Mouse (Mus musculus): ENCODE results near the gene Kcnb1. TPM values are rescaled to one million over a fixed set of nuclear protein-coding genes. Genes with fewer than 3 reads are reported as not detected.

Kcnb1 gene
- polyA plus RNA-seq, 1 experiment from 2014 or later, result 0.31 TPM

DNA sequence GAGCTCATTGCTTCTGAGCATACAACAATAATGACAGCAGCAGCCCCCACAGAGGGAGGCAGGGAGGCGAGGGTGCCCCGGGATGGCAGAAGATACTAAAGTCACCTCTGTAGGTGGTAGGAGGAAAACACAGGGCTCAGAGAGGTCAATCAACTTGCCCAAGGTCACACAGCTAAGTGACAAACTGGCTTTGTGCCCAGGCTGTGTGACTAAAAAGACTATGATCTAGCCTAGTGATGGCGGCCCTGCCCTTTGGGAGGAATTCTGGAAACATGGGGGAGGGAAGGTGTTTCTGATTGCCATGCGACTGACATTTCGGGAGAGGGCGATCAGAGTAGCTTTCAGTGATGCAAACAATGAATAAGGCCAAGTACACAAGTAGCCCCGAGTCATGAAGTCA lies 68.0 kb downstream of the Kcnb1 start:
- Histone ChIP-seq H3K36me3 (no peaks in the 10 kb centered on the region), H3K4me2 (no peak overlapping the region), H3K9me3 (no peaks in the 10 kb centered on the region), H3K4me1 (peaks cover 20% of the 10 kb centered on the region), H3K9ac (no peak overlapping the region), H3K4me3 (no peak overlapping the region), H3K27me3 (no peaks in the 10 kb centered on the region), H3K27ac (no peak overlapping the region)
- 72% methylated on average over 7 of the region's 7 CpGs for WGBS
- ATAC-seq (ENCODE audit: borderline replicate concordance, extremely low read depth, low FRiP score, low TSS enrichment), result no peak

DNA sequence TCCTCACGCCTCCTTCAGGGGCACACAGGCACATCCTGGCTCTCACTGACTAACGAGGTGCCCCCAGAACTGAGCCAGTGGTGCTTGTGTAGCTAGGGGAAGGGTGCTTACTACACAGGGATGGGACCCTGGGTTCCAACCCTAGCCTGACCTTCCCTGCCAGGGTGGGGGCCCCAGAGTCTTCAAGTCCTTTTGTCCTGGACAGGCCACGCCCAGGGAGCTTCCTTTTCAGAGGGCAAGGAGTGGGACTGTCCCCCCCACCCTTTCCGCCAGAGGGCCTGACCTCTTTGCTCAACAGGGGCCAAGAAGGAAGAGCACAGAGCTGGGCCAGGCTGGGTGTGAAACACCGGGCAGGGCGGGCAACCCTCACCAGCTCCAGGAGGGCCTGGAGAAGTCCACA lies 68.7 kb downstream of the Kcnb1 start:
- no peaks in the 10 kb centered on the region for H3K9me3 ChIP-seq
- no peaks in the 10 kb centered on the region for H3K27me3 ChIP-seq
- 0 out of 2 replicates have a peak, but pooled peaks have one; percentile 44 for ATAC-seq (ENCODE audit: borderline replicate concordance, extremely low read depth, low FRiP score, low TSS enrichment)
- no peak overlapping the region for H3K4me2 ChIP-seq
- H3K36me3 ChIP-seq, result no peaks in the 10 kb centered on the region
- 59% methylated on average over 6 of the region's 6 CpGs for WGBS
- peaks cover 20% of the 10 kb centered on the region for H3K4me1 ChIP-seq
- no peak overlapping the region for H3K4me3 ChIP-seq
- no peak overlapping the region for H3K9ac ChIP-seq
- no peak overlapping the region for H3K27ac ChIP-seq

DNA sequence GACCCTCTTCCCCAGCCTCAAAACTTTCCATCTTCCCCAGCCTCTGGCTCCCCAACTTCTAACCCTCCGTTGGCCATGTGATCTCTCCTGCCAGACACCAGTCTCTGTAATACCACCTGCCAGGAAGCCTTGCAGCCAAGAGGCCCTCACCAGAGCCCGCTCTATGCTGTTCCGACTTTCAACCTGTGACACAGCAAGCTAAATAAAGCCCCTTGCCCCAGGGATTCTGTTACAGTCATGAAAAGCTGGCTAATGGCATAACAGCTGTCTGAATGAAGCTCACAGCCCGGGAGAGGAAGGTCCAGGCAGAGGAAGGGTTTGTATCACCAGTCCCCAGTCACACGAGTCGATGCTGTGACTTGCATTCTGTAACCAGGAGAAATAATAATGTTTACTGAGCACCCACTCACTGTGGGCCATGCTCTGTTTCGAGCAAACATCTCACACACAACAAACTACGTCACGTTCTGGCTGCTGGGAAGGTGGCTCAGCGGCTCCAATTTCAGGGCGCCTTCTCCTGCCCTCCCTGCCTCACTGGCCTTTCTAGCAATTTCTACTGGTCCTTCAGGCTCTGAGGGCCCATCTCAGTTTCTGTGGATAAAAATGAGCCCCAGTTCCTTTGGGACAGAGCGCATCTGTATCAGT lies 69.6 kb downstream of the Kcnb1 start:
- Histone ChIP-seq H3K27me3 (no peaks in the 10 kb centered on the region), H3K36me3 (no peaks in the 10 kb centered on the region), H3K27ac (no peak overlapping the region), H3K9ac (no peak overlapping the region), H3K4me3 (no peak overlapping the region), H3K4me1 (peaks cover 20% of the 10 kb centered on the region), H3K4me2 (no peak overlapping the region), H3K9me3 (no peaks in the 10 kb centered on the region)
- no peak for ATAC-seq (ENCODE audit: borderline replicate concordance, extremely low read depth, low FRiP score, low TSS enrichment)
- 64% methylated on average over 12 of the region's 12 CpGs for WGBS

DNA sequence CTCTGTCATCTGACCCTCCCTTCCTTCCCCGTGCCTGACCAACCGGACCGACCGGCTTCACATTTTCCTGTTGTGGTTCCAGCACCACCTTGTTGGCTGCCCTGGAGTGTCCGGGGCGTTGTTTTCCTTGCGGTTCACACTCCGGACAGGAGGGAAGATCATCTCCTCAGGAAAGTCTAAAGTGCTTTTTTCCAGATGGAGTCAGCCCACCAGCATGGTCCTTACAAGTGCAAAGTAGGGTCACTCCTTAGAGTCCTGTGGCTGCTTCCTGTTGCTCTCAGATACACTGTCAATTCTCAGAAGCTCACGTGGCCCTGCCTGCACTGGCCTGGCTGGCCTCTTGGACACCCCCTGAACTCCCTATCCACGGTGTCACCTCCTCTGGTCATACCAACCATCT lies 71.9 kb downstream of the Kcnb1 start:
- H3K9me3 ChIP-seq, result no peaks in the 10 kb centered on the region
- ATAC-seq (ENCODE audit: borderline replicate concordance, extremely low read depth, low FRiP score, low TSS enrichment), result no peak
- no peak overlapping the region for H3K9ac ChIP-seq
- H3K36me3 ChIP-seq, result no peaks in the 10 kb centered on the region
- H3K4me3 ChIP-seq, result no peak overlapping the region
- peaks cover 12% of the 10 kb centered on the region for H3K4me1 ChIP-seq
- WGBS, result 38% methylated on average over 10 of the region's 10 CpGs
- H3K4me2 ChIP-seq, result no peak overlapping the region
- no peak overlapping the region for H3K27ac ChIP-seq
- H3K27me3 ChIP-seq, result no peaks in the 10 kb centered on the region

DNA sequence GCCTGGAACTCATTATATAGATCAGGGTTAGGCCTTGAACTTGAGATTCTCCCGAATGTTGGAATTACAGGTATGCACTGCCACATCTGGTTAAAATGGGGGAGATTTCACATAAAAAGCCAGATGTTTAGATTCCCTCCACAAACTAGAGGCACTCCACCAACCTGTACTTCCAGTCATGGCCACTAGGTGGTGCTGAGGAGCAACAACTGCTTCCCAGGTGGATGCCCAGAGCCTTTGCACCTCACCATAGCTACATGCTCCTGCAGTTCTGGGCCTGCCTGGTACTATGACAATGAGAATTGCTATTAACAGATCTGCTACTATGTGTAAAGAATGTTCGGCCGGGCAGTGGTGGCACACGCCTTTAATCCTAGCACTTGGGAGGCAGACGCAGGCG lies 77.2 kb downstream of the Kcnb1 start:
- Histone ChIP-seq H3K9me3 (no peaks in the 10 kb centered on the region), H3K4me2 (no peak overlapping the region), H3K4me3 (no peak overlapping the region), H3K27me3 (no peaks in the 10 kb centered on the region), H3K27ac (no peak overlapping the region), H3K9ac (no peak overlapping the region), H3K4me1 (no peaks in the 10 kb centered on the region), H3K36me3 (no peaks in the 10 kb centered on the region)
- ATAC-seq (ENCODE audit: borderline replicate concordance, extremely low read depth, low FRiP score, low TSS enrichment), result no peak
- WGBS, result 41% methylated on average over 6 of the region's 6 CpGs

DNA sequence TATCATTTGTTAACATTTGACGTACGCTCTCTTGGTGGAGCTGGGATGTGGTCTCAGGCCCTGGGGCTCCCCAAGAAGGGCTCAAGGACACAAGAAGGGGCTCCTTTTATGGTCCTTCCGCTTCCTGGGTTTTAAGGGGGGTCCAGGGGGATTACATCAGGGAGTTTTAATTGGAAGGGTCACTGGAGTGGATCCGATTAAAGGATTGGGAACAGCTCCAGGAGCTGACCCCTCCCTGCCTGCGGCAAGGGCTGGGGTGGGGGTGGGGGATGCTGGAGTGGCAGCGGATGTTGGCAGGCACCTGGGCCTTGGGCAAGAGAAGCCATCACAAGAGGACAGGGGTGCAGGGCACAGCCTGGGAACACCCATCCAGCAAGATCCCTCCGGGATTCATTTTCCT lies 77.7 kb downstream of the Kcnb1 start:
- Histone ChIP-seq H3K9ac (no peak overlapping the region), H3K9me3 (no peaks in the 10 kb centered on the region), H3K36me3 (no peaks in the 10 kb centered on the region), H3K27me3 (no peaks in the 10 kb centered on the region), H3K4me2 (no peak overlapping the region), H3K4me1 (no peaks in the 10 kb centered on the region), H3K4me3 (no peak overlapping the region), H3K27ac (no peak overlapping the region)
- ATAC-seq (ENCODE audit: borderline replicate concordance, extremely low read depth, low FRiP score, low TSS enrichment), result no peak
- 54% methylated on average over 7 of the region's 7 CpGs for WGBS

DNA sequence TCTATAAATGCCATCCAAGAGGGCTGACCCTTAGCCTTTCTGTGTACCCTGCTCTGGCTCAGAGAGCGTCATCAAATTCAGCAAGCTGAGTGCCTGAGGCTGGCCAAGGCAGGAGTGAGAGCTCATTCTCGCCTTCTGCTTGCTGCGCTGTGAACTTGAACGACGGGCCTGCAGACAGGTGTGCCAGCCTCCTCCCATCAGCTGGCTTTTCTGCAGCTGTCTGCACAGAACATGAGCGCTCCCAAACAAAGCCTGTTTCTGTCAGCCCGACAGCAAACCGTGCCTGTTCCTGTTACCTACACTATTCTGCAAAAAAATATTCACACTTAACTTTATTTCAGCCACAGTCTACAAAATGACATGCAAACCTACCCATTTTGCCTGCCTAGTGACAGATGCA lies 80.4 kb downstream of the Kcnb1 start:
- no peak overlapping the region for H3K9ac ChIP-seq
- no peaks in the 10 kb centered on the region for H3K4me1 ChIP-seq
- WGBS, result 62% methylated on average over 8 of the region's 8 CpGs
- no peaks in the 10 kb centered on the region for H3K9me3 ChIP-seq
- H3K4me3 ChIP-seq, result no peak overlapping the region
- H3K27ac ChIP-seq, result no peak overlapping the region
- no peak for ATAC-seq (ENCODE audit: borderline replicate concordance, extremely low read depth, low FRiP score, low TSS enrichment)
- no peaks in the 10 kb centered on the region for H3K36me3 ChIP-seq
- H3K4me2 ChIP-seq, result no peak overlapping the region
- H3K27me3 ChIP-seq, result no peaks in the 10 kb centered on the region

DNA sequence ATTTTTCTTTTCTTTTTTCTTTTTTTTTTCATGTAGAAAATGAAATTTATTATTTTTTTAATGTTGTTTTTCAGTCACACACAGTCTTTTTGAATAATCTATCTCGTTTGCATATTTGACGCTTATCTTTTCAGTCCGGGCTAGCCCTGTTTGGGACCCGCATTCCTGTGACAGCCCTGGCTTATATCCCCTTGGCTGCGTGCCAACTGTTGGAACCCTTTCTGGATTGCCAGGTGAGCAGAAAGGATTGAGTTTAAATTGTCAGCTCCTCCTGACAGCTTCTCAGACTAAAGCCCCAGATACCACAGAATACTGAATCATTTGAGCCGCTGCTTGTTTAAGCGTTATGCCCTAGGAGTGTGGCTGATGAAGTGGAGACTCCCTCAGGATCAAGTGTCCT lies 86.4 kb downstream of the Kcnb1 start:
- Histone ChIP-seq H3K36me3 (no peaks in the 10 kb centered on the region), H3K4me2 (no peak overlapping the region), H3K4me1 (no peaks in the 10 kb centered on the region), H3K4me3 (no peak overlapping the region), H3K27me3 (no peaks in the 10 kb centered on the region), H3K27ac (no peak overlapping the region), H3K9me3 (no peaks in the 10 kb centered on the region), H3K9ac (no peak overlapping the region)
- ATAC-seq (ENCODE audit: borderline replicate concordance, extremely low read depth, low FRiP score, low TSS enrichment), result no peak
- WGBS, result 37% methylated on average over 7 of the region's 7 CpGs

DNA sequence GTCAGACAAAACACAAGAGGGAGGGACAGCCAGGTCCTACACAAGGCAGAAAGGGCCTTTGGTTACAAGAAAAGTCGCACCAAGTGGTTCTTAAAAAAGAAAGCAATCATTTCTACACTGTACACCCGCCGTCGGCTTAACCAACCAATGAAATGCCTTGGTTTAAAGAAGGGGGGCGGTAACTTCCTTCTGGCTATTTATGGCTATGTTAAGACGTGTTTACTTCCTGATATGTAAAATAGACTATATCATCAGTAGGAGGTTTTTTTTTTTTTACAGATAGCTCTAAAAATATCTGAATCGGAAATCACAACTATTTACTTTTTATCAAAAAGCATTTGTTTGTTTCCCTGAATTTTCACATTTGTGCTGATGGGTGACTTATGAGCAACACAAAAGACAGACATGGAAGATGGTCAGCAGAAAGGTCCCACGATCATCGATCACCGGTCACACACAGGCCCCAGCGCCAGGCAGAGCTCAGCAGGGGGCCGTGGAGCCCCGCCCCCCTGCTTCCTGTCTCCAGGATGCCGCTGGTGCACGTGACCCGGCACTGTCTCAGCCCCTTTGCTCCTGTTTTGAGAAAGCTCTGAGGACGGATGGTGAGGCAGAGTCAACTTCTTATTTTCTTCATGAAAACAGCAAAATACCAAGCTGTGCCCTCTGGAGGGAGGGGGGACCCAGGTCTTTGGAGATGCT lies 88.1 kb downstream of the Kcnb1 start:
- ATAC-seq (ENCODE audit: borderline replicate concordance, extremely low read depth, low FRiP score, low TSS enrichment), result peak; percentile 28; the same call in 1 of the 2 replicates

DNA sequence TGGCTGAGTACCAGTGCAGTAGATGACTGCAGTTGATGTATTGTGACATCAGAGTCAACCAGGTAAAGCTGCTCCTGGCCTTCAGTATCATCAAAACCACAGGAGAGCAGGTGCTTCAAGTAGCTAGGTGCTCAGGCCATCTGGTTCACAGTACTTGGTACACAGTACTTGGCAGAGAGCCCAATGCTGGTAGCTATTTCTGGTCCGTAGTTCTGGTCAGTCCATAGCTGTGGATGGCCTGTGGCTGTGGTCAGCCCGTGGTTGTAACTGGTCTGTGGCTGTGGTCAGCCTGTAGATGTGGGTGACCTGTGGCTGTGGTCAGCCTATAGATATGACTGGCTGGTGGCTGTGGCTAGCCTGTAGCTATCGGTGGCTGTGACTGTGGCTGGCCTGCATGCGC lies 95.3 kb downstream of the Kcnb1 start:
- Histone ChIP-seq H3K4me2 (no peak overlapping the region), H3K4me1 (no peaks in the 10 kb centered on the region), H3K36me3 (no peaks in the 10 kb centered on the region), H3K4me3 (no peak overlapping the region), H3K27ac (no peak overlapping the region), H3K9me3 (no peaks in the 10 kb centered on the region), H3K27me3 (no peaks in the 10 kb centered on the region), H3K9ac (no peak overlapping the region)
- 77% methylated on average over 4 of the region's 4 CpGs for WGBS
- ATAC-seq (ENCODE audit: borderline replicate concordance, extremely low read depth, low FRiP score, low TSS enrichment), result no peak

More for the DNA sequence above, 88.1 kb downstream of the Kcnb1 start:
- Histone ChIP-seq H3K9ac (no peak overlapping the region), H3K27ac (no peak overlapping the region), H3K4me1 (no peaks in the 10 kb centered on the region), H3K36me3 (no peaks in the 10 kb centered on the region), H3K4me3 (no peak overlapping the region), H3K9me3 (no peaks in the 10 kb centered on the region), H3K4me2 (peak overlapping the region; percentile 33; the same call in 1 of the 2 replicates), H3K27me3 (no peaks in the 10 kb centered on the region)
- 59% methylated on average over 17 of the region's 17 CpGs for WGBS

DNA sequence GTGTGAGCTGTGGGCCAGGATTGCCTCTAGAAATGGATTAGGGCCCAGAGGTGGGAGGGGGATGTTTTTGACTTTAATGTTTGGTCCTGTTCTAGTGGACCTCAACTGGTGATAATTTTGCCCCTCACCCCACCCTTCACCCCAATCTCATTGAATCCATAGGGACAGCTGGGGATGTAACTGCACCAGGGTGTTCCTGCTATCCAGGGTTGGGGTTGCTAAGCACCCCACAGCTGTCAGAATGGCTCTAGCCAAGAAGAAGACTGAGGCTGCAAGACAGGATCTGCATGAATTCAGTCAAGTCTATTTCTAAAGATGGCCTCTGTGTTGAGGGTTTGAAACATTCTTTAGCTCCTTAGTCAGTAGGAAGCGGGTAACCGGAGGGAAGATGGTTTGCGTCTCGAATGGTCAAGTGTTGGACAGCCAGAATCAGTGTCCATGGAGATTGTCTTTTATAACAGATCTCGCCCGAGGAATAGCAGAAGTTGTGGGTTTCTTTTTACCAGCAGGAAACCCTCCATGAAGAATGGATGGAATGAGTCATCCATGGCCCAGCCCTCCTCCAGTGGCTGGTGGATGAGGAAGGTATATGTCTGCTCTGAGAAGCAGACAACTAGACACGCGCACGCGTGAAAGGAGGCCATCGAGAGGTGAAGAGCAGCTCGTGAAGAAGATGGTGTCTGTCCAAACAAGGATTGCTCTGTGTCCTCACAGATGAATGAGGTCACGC lies 96.6 kb downstream of the Kcnb1 start:
- Histone ChIP-seq H3K27me3 (no peaks in the 10 kb centered on the region), H3K4me3 (no peak overlapping the region), H3K9me3 (no peaks in the 10 kb centered on the region), H3K4me2 (no peak overlapping the region), H3K27ac (no peak overlapping the region), H3K36me3 (no peaks in the 10 kb centered on the region), H3K9ac (no peak overlapping the region), H3K4me1 (no peaks in the 10 kb centered on the region)
- 82% methylated on average over 13 of the region's 13 CpGs for WGBS
- ATAC-seq (ENCODE audit: borderline replicate concordance, extremely low read depth, low FRiP score, low TSS enrichment), result no peak

DNA sequence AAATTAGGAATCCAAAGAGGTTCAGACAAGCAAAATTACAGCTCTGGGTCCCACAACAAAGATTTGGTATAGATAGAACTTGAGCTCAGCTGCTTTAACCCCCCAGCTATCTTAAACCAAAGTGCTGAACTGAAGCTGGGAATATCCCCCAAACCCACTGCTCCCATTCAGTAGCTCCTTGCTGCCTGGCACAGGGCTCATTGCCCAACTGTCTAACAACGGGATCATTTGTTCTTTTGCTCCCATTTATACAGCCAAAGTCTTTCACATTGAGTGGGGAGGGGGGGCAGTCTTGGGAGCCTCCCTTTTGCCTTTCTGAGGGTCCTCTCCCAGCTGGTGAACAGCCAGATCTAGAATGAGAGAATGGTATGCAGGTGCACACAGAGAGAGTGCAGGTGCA lies 99.7 kb downstream of the Kcnb1 start:
- Histone ChIP-seq H3K9me3 (no peaks in the 10 kb centered on the region), H3K9ac (no peak overlapping the region), H3K4me3 (no peak overlapping the region), H3K36me3 (no peaks in the 10 kb centered on the region), H3K27ac (no peak overlapping the region), H3K4me1 (no peaks in the 10 kb centered on the region), H3K27me3 (no peaks in the 10 kb centered on the region), H3K4me2 (no peak overlapping the region)
- no peak for ATAC-seq (ENCODE audit: borderline replicate concordance, extremely low read depth, low FRiP score, low TSS enrichment)
- 69% methylated on average over 1 of the region's 1 CpGs for WGBS

Measured in lung, embryonic 15.5 days (tissue).